In the genomic region with DNA sequence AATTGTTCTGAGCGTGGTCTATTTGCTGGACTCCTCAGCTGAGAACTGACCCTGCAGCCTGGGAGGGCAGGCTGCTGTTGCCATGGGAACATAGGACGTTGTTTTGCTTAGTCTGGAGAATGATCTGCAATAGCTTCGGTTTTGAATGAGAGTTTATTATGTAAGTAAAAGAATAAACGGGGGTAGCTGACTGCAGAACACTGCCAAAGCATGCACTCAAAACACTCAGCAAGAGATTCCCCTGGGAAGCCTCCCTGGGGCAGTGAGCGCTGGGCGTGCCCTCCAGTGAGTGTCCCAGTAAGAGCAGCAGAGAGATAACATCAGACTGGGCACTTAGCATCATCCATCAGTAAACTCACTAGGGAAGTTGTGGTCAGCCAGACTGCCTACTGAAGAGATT, we compare ENCODE assay signal across 8 mouse cellular contexts.
A peak's percentile ranks its signal among the peaks of the same experiment; 100 is the strongest.
DNase-seq lines count a peak whose midpoint lies in the region; ATAC-seq and TF ChIP-seq lines count a peak whose summit lies in the region.

No protein-coding gene starts in this region.

- H3K36me3 ChIP-seq in ES-Bruce4 (ENCODE audit: control insufficient read depth, insufficient read depth, low read length, poor library complexity, severe bottlenecking) = no peaks in the 10 kb centered on the region
- no peaks in the 10 kb centered on the region for H3K36me3 ChIP-seq in neural tube, embryonic 12.5 days

- H3K27me3 ChIP-seq in ES-Bruce4 (ENCODE audit: control insufficient read depth, insufficient read depth, low read length, poor library complexity, severe bottlenecking) = no peaks in the 10 kb centered on the region
- H3K27me3 ChIP-seq in neural tube, embryonic 12.5 days (replicated peaks) = no peaks in the 10 kb centered on the region

- intact Hi-C loops in gastrocnemius, postnatal 36 days (cut with DNase I) = loop anchor here (5.0 kb wide), 1 partner anchor 107 kb away; no protein-coding TSS in a partner anchor

- 0 out of 2 replicates have a peak overlapping the region, but pooled peaks have one; percentile 26 for H3K27ac ChIP-seq in ES-Bruce4 (ENCODE audit: insufficient read depth, low read length)
- no peak overlapping the region for H3K27ac ChIP-seq in neural tube, embryonic 12.5 days

- no peak overlapping the region for H3K4me3 ChIP-seq in ES-Bruce4 (ENCODE audit: low read depth, low read length)
- H3K4me3 ChIP-seq in neural tube, embryonic 12.5 days = no peak overlapping the region

- no peak for TF ChIP-seq POLR2A in ES-Bruce4 (IDR thresholded peaks at IDR 0.05; ENCODE audit: insufficient read depth, low read length)

- TF ChIP-seq CTCF in ES-Bruce4 (IDR thresholded peaks at IDR 0.05; ENCODE audit: low read depth, low read length) = no peak

- H3K4me2 ChIP-seq in neural tube, embryonic 12.5 days (replicated peaks) = peak overlapping the region; percentile 39

- ATAC-seq in neural tube, embryonic 12.5 days (ENCODE audit: low FRiP score, low read depth) = peak; percentile 52

- H3K9me3 ChIP-seq in ES-Bruce4 (replicated peaks; ENCODE audit: control insufficient read depth, insufficient read depth, low read length, poor library complexity, severe bottlenecking) = no peaks in the 10 kb centered on the region
- H3K9me3 ChIP-seq in neural tube, embryonic 12.5 days = no peaks in the 10 kb centered on the region

- no peak overlapping the region for H3K9ac ChIP-seq in ES-Bruce4 (ENCODE audit: low read depth, poor library complexity, severe bottlenecking)
- no peak overlapping the region for H3K9ac ChIP-seq in neural tube, embryonic 12.5 days

- peak; percentile 30 for DNase-seq in adrenal gland, adult 2 months
- DNase-seq in adrenal gland, adult 18-20 months (ENCODE audit: low spot score in 2 of 2) = no peak
- DNase-seq in gastrocnemius, postnatal 36 days = peak; percentile 31 to 39
- peak; percentile 54 for DNase-seq in kidney, postnatal 10 days
- no peak for DNase-seq in liver
- no peak for DNase-seq in urinary bladder, postnatal 25 days (ENCODE audit: low spot score)

- peaks cover 8% of the 10 kb centered on the region for H3K4me1 ChIP-seq in ES-Bruce4 (ENCODE audit: control insufficient read depth, insufficient read depth, low read length)
- peaks cover 27% of the 10 kb centered on the region for H3K4me1 ChIP-seq in neural tube, embryonic 12.5 days

- TF ChIP-seq EP300 in ES-Bruce4 (IDR thresholded peaks at IDR 0.05; ENCODE audit: insufficient read depth, low read depth, low read length) = no peak

- 8% methylated on average over 6 of the region's 6 CpGs for WGBS in neural tube, embryonic 12.5 days

Comparison
In these comparisons a context has a peak if more than half of its experiments do, and no peak if none do; other contexts are left out.
1. DNase-seq: peak in adrenal gland, adult 2 months (single experiment), gastrocnemius, postnatal 36 days (2 of 2) and kidney, postnatal 10 days (single experiment); none in adrenal gland, adult 18-20 months (0 of 2), liver (single experiment) and urinary bladder, postnatal 25 days (single experiment).